Mouse (Mus musculus): ENCODE measurements around the gene Tmem51. TPM values are rescaled to one million over a fixed set of nuclear protein-coding genes. Genes with fewer than 3 reads are reported as not detected.

Tmem51 gene
- total and polyA plus RNA-seq, 3 experiments = not detected

DNA sequence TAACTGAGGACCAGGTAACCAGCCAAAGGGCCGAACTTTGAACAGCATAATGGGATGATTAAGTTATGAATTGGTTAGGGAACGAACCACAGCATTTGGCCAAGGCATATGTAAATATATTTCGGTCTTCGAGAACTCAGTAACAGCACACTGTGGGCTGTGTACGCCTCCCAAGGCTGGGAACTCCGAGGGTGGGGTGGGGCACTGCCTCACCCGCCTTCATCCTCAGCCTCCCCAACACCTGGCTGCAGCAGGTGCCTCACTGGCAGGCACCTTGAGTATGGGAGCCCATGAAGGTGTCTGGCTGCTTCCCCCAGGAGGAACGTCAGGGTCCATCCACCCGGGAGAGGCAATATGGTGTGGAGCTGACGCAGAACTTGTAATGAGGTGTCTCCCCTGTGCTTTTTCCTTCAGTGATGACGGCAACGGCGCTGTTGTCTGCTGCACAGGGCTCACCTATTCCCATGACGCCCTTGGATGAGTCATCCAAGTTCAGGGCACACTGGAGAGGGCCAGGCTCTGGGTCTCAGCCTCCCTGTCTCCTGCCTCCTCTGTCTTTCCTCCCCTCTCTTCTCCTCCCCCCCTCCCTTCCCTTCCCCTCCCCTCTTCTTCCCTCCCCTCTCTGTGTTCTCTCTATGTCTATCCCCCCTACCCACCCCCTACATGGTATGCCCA lies 91.4 kb downstream of the Tmem51 start:
- no peak for TF ChIP-seq SMC3 (IDR thresholded peaks at IDR 0.05; ENCODE audit: low read depth, low read length)
- no peak for TF ChIP-seq RCOR1 (IDR thresholded peaks at IDR 0.05; ENCODE audit: low read depth, low read length)
- no peak for TF ChIP-seq SIN3A (IDR thresholded peaks at IDR 0.05; ENCODE audit: low read length)
- TF ChIP-seq MAFK (IDR thresholded peaks at IDR 0.05; ENCODE audit: borderline replicate concordance, low read depth, low read length) = no peak
- TF ChIP-seq POLR2A (IDR thresholded peaks at IDR 0.05; ENCODE audit: control insufficient read depth in 1 of 2, insufficient read depth in 1 of 2, low read depth in 1 of 2, low read length in 2 of 2, poor library complexity in 1 of 2) = no peak
- TF ChIP-seq MAZ (IDR thresholded peaks at IDR 0.05; ENCODE audit: low read depth, low read length) = no peak
- TF ChIP-seq TCF12 (IDR thresholded peaks at IDR 0.05; ENCODE audit: low read depth, low read length) = no peak
- TF ChIP-seq E2F4 (IDR thresholded peaks at IDR 0.05; ENCODE audit: borderline replicate concordance, low read depth, low read length) = no peak
- no peak for TF ChIP-seq ZC3H11A (IDR thresholded peaks at IDR 0.05; ENCODE audit: low read depth, low read length)
- TF ChIP-seq GATA1 (IDR thresholded peaks at IDR 0.05; ENCODE audit: low read depth, low read length) = no peak
- no peak for TF ChIP-seq USF2 (IDR thresholded peaks at IDR 0.05; ENCODE audit: borderline replicate concordance in 1 of 2, insufficient read depth in 1 of 2, low read depth in 1 of 2, low read length in 2 of 2)
- H3K27ac ChIP-seq (ENCODE audit: control insufficient read depth, low read depth, low read length) = no peak overlapping the region
- no peaks in the 10 kb centered on the region for H3K79me2 ChIP-seq (ENCODE audit: control insufficient read depth, insufficient read depth, low read length, poor library complexity)
- no peak for DNase-seq (ENCODE audit: low read depth, low spot score)
- no peaks in the 10 kb centered on the region for H3K27me3 ChIP-seq (ENCODE audit: control insufficient read depth in 1 of 2, insufficient read depth in 2 of 2, low read length in 2 of 2)
- H3K4me1 ChIP-seq (ENCODE audit: control insufficient read depth in 1 of 2, insufficient read depth in 2 of 2, low read length in 2 of 2) = no peaks in the 10 kb centered on the region
- no peak overlapping the region for H3K9ac ChIP-seq (ENCODE audit: control insufficient read depth, low read depth, low read length, poor library complexity, severe bottlenecking)
- H3K4me3 ChIP-seq (ENCODE audit: control insufficient read depth in 1 of 2, insufficient read depth in 1 of 2, low read depth in 2 of 2, low read length in 2 of 2) = no peak overlapping the region
- H3K36me3 ChIP-seq (ENCODE audit: control insufficient read depth in 1 of 2, insufficient read depth in 2 of 2, low read length in 2 of 2) = no peaks in the 10 kb centered on the region
- no peaks in the 10 kb centered on the region for H3K9me3 ChIP-seq (replicated peaks; ENCODE audit: insufficient read depth, low read length)

DNA sequence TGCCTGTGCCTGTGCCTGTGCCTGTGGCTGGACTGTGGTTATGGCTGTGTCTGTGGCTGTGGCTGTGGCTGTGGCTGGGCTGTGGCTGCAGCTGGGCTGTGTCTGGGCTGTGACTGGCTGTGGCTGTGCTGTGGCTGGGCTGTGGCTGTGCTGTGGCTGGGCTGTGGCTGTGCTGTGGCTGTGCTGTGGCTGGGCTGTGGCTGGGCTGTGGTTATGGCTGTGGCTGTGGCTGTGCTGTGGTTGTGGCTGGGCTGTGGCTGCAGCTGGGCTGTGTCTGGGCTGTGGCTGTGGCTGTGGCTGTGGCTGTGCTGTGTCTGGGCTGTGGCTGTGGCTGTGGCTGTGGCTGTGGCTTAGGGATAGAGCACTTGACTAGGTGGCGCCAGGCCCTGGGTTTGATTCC lies 95.9 kb downstream of the Tmem51 start:
- no peak for DNase-seq (ENCODE audit: low read depth, low spot score)
- no peak for TF ChIP-seq MYB (IDR thresholded peaks at IDR 0.05; ENCODE audit: low read depth, low read length)
- no peak for TF ChIP-seq ELF1 (IDR thresholded peaks at IDR 0.05; ENCODE audit: low read depth, low read length)
- TF ChIP-seq NELFE (IDR thresholded peaks at IDR 0.05; ENCODE audit: low read depth, low read length) = no peak
- TF ChIP-seq MXI1 (IDR thresholded peaks at IDR 0.05; ENCODE audit: low read depth, low read length) = no peak
- TF ChIP-seq MAFK (IDR thresholded peaks at IDR 0.05; ENCODE audit: borderline replicate concordance, low read depth, low read length) = no peak
- no peak for TF ChIP-seq USF1 (IDR thresholded peaks at IDR 0.05; ENCODE audit: low read depth, low read length)
- no peak for TF ChIP-seq NRF1 (IDR thresholded peaks at IDR 0.05; ENCODE audit: insufficient read depth, low read depth, low read length, poor library complexity, severe bottlenecking)
- TF ChIP-seq CHD1 (IDR thresholded peaks at IDR 0.05; ENCODE audit: low read depth, low read length) = no peak
- TF ChIP-seq POLR2AphosphoS2 (IDR thresholded peaks at IDR 0.05; ENCODE audit: low read length) = no peak
- TF ChIP-seq SMC3 (IDR thresholded peaks at IDR 0.05; ENCODE audit: low read depth, low read length) = no peak
- TF ChIP-seq MAZ (IDR thresholded peaks at IDR 0.05; ENCODE audit: low read depth, low read length) = no peak
- no peak for TF ChIP-seq POLR2A (IDR thresholded peaks at IDR 0.05; ENCODE audit: control insufficient read depth in 1 of 2, insufficient read depth in 1 of 2, low read depth in 1 of 2, low read length in 2 of 2, poor library complexity in 1 of 2)
- TF ChIP-seq USF2 (IDR thresholded peaks at IDR 0.05; ENCODE audit: borderline replicate concordance in 1 of 2, insufficient read depth in 1 of 2, low read depth in 1 of 2, low read length in 2 of 2) = no peak
- TF ChIP-seq ZNF384 (IDR thresholded peaks at IDR 0.05; ENCODE audit: low read depth, low read length) = no peak
- TF ChIP-seq CTCF (IDR thresholded peaks at IDR 0.05 in 2 of 3, conservative IDR thresholded peaks at IDR 0.05 in 1 of 3; ENCODE audit: control insufficient read depth in 1 of 3, insufficient read depth in 1 of 3, low read depth in 2 of 3, low read length in 3 of 3, poor library complexity in 1 of 3, severe bottlenecking in 1 of 3) = no peak
- TF ChIP-seq POLR2AphosphoS5 (IDR thresholded peaks at IDR 0.05; ENCODE audit: borderline replicate concordance, low read depth, low read length) = no peak
- TF ChIP-seq KAT2A (conservative IDR thresholded peaks at IDR 0.05; ENCODE audit: low read depth, low read length) = no peak
- no peak for TF ChIP-seq ZMIZ1 (IDR thresholded peaks at IDR 0.05; ENCODE audit: low read depth, low read length)
- TF ChIP-seq TAL1 (IDR thresholded peaks at IDR 0.05; ENCODE audit: low read length) = no peak
- H3K9ac ChIP-seq (ENCODE audit: control insufficient read depth, low read depth, low read length, poor library complexity, severe bottlenecking) = no peak overlapping the region
- H3K27me3 ChIP-seq (ENCODE audit: control insufficient read depth in 1 of 2, insufficient read depth in 2 of 2, low read length in 2 of 2) = no peaks in the 10 kb centered on the region
- no peaks in the 10 kb centered on the region for H3K36me3 ChIP-seq (ENCODE audit: control insufficient read depth in 1 of 2, insufficient read depth in 2 of 2, low read length in 2 of 2)
- H3K79me2 ChIP-seq (ENCODE audit: control insufficient read depth, insufficient read depth, low read length, poor library complexity) = no peaks in the 10 kb centered on the region
- no peak overlapping the region for H3K4me3 ChIP-seq (ENCODE audit: control insufficient read depth in 1 of 2, insufficient read depth in 1 of 2, low read depth in 2 of 2, low read length in 2 of 2)
- no peaks in the 10 kb centered on the region for H3K9me3 ChIP-seq (replicated peaks; ENCODE audit: insufficient read depth, low read length)
- H3K4me1 ChIP-seq (ENCODE audit: control insufficient read depth in 1 of 2, insufficient read depth in 2 of 2, low read length in 2 of 2) = no peaks in the 10 kb centered on the region
- H3K27ac ChIP-seq (ENCODE audit: control insufficient read depth, low read depth, low read length) = no peak overlapping the region

Data from MEL (cell line).